Mouse (Mus musculus) Muller cell, postnatal 12 days (primary cell): Measurements from ENCODE around the gene Itgad.

Source experiments
- DNase-seq: peaks from one replicate; pipeline ENCODE4 v3.0.0-alpha.2; 2015; ENCODE audit errors: inconsistent ontology term

Gene Itgad

GRCm38 (mm10) chr7:128180126-128180525, 25.9 kb downstream of the Itgad start:
- no peak for DNase-seq

- no peak for DNase-seq
Measured at GRCm38 (mm10) chr7:128180546-128180945, 26.4 kb downstream of the Itgad start.

- DNase-seq, result no peak
Measured at GRCm38 (mm10) chr7:128181691-128182090, 27.5 kb downstream of the Itgad start.

DNA sequence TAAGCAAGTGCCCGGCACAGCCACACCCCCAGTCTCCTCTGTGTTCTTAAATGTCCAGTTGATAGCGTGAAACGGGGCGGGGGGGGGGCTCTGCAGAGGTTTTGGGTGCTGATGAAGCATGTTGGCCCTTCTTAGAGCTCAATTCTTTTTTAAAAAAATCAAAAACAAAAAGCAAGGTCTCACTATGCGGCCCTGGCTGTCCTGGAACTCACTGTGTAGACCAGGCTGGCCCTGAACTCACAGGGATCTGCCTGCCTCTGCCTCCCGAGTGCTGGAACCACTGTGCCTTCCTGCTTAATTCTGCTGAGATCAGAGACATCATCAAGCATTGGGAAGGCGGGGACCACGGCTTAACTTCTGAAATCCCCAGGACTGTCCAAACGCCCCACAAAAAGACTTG, 47.4 kb downstream of the Itgad start:
- no peak for DNase-seq

DNA sequence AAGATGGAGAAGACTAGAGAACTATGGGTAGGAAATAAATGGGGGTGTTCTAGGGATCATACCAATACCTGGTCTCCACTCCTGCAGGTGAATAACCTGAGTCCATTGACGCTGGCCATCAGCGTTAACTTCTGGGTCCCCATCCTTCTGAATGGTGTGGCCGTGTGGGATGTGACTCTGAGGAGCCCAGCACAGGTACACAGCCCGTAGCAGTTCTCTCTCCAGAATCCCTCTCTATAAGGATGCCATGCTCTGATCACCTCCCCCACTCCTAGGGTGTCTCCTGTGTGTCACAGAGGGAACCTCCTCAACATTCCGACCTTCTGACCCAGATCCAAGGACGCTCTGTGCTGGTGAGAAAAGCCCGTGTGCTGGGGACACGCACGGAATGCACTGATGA, 48.9 kb downstream of the Itgad start:
- no peak for DNase-seq

DNA sequence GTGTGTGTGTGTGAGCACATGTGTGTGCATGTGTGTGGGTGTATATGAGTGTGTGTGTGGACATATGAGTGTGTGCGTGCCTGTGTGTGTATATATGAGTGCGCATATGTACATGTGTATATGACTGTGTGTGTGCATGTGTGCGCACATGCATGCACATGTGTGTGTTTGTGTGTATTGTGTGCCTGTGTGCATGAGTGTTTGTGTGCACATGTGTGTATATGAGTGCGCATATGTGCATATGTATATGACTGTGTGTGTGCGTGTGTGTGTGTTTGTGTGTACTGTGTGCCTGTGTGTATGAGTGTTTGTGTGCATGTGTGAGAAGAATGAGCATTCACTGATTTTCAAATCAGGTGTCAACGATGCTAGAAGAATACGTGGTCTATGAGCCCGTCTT, 50.0 kb downstream of the Itgad start:
- no peak for DNase-seq

DNA sequence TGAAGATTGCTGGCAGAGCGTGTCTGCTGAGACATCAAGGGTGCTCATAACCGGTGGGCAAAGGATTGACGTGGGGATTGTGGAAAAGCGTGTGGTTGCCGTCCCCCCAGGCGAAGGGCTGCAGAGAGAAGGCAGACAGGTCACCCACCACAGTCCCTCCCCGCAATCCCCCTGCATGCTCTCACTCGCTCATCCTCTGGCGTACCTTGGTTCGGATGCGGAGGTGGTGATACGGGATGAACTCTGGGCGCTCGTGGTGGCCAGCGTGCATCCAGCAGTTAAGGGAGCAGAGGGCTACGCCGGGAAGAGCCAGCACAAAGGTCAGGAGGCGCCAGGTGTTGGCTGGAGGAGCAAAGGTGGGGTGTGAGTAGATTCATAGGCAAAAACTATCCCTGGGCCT, 51.5 kb downstream of the Itgad start:
- no peak for DNase-seq

DNA sequence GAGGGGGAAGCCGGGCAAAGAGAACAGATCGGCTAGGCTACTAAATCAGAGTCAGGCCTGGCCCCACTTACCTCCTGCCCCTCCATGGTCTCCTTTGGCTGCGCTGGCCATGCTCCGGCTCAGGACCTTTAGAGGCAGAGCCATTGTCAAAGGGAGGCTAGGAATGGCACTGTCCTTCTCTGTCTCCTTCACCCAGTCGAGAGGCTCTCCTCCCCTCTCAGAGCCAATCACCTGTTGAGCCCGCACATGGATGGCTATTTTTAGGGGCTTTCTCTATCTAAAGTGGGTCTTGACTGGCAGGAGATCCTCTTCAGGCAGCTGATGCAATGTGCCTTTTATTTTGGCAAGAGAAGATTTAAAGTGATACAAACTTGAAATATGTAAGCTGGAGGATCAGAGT, 52.0 kb downstream of the Itgad start, which contains the start of gene Cox6a2:
Gene Cox6a2, minus strand, starts transcription at position 236 of the 400 bp plus-strand sequence.
- no peak for DNase-seq

- DNase-seq, result peak; percentile 18
Measured at GRCm38 (mm10) chr7:128208187-128208586, 54.0 kb downstream of the Itgad start.

GRCm38 (mm10) chr7:128209826-128210225, 55.6 kb downstream of the Itgad start:
- no peak for DNase-seq

DNA sequence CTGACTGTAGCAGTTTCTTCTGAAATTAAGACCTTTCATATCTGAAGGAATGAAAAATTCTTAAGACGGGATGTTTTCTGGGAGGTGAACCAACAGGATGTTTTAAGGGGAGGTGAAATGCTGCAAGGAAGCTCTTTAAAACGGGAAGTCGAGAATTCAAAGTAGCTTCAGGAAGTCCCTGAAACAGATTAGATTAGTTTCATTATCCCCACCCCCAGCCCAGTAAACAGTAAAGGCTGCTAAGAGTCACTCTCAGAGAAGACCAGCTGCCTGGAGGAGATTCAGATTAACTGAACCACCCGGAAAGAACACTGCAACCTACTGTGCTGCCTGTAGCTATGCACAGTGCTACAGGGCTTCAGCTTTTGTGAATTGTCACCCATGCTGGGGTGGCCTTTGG, 65.8 kb downstream of the Itgad start:
- DNase-seq, result no peak

DNA sequence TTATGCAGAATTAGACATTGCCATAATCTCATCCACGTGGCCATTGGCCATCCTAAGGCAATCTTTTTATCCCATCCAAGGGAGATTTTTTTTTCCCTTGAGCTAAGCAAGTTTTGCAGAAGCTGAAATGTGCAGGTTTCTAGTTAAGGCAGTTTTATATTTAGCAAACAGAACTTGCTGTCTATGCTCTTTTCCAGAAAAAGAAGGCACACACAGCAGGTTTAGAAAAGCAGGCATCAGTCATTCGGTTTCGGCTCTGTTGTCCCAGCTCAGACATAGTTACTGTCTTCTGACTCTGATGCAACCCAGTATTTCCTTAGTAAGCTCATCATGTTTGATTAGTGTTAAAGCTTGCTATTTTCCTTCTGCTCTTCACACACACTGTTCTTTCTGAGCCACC, 66.8 kb downstream of the Itgad start:
- no peak for DNase-seq

GRCm38 (mm10) chr7:128231741-128232140, 77.6 kb downstream of the Itgad start:
- no peak for DNase-seq

GRCm38 (mm10) chr7:128234796-128235195, 80.6 kb downstream of the Itgad start:
- no peak for DNase-seq

DNA sequence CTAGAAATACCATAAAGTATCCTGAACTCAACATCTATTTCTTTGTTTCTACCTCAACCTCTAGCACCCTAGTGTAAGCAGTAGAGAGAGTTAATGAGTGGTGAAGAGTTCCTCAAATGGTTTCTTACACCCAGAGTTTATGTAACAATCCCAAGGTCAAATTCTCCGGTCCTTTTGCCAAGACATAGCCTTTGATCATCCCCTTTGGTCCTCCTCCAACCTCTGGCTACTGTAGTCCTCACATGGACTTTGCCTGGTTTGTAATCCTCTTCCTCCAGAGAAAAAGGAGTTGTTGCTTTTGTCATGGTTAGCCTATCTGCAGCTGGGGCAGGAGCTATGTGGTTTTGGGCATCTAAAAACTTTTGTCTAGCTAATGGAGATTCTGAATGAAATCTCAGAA, 81.3 kb downstream of the Itgad start:
- no peak for DNase-seq

DNA sequence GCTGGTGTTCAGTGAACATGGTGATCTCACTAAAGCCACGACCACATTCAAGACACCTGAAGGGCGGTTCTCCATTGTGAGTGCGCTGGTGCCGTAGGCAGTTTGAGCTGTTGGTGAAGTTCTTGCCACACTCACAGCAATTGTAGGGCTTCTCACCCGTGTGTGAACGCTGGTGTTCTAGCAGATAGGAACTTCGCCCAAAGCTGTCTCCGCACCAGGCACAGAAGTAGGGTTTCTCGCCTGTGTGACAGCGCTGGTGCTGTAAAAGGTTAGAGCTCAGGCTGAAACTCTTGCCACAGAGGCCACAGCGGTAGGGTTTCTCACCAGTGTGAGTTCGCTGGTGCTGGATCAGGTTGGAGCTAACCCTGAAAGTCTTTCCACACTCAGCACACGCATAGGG, 82.2 kb downstream of the Itgad start:
- no peak for DNase-seq

DNA sequence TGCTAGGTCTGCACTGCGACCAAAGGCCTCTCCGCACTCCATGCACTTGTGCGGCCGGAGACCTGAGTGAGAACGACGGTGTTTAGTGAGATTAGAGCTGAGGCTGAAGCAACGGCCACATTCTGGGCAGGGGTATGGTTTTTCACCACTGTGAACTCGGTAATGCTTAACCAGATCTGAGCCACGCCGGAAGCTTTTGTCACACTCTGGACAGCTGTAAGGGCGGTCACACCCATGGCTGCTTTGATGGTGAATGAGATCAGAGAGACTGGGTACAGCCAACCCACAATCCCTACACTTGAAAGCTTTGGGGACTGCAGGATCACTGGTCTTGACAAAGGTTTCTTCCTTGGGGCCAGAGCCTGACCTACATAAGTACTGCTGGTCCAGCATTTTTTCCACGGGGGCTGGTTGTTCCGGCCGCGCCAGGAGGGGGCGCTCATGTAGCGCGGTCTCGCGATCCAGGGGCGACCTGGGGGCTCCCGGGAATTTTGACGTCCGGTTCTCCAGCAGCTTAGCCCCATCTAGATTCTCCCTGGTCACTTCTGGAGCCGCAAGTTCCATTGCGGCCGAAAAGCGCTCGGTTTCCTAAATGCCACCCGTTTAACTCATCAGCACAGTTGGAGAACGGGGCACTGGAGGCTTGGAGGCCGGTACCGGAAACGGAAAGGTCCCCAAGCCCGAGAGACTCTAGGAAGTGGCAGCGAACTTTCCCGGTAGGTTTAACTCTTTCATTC, 82.8 kb downstream of the Itgad start, which contains the start of gene Armc5:
Gene Armc5, plus strand, starts transcription at position 487 of the 737 bp plus-strand sequence.
- DNase-seq, result peak; percentile 91

DNA sequence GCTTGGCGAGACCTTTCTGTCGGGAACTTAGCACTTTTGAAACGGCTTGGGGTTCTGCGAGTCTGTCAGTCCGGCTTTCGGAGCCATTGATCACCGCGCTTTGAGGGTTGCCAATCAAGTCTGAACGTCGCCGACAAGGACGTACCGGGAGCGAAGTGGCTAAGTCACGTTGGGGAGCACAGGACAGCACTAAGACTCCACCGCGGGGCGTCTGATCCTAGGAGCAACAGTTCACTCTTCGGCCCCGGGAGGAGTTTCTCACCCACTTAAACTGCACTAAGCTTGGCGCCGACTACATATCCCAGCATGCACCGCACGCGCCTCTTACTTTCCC, 83.4 kb downstream of the Itgad start:
- DNase-seq, result no peak

DNA sequence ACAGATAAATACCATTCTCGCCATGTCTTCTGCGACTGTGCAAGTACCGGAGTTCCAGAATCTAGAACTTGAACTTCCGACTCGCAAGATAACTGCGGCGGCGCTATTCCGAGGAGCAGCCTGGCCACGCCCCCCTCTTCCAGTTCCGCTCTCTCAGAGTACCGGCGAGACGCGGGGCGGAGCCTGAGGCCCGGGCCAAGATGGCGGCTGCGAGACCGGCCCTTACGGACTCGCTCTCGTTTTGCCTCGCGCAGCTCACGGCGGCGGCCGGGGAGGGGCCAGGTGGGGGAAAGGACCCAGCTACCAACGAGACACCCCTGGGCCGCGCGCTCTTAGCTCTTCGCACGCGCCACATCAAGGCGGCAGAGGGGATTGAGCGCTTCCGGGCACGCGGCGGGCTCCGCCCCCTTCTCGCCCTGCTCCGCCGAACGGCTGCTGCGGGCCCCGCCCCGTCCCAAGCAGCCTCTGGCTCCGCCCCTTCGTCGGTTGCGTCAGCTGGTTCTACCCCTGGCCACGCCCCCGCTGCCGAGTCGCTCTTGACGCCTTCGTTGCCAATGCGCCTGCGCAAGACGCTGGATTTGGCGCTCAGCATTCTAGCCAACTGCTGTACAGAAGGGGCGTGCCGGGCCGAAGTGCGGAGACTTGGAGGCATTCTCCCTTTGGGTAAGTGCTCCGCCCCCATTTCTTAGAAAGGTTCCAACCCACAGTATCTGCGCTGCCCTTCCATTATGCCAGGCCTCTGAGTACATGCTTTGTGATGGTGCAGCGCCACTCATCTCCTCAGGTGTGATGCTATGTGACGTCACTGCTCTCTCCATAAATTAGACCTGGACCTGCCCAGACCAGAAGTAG, 84.0 kb downstream of the Itgad start, which contains the start of gene 9130023H24Rik:
Gene 9130023H24Rik, minus strand, starts transcription at position 105 of the 852 bp plus-strand sequence.
- peak; percentile 100 for DNase-seq

DNA sequence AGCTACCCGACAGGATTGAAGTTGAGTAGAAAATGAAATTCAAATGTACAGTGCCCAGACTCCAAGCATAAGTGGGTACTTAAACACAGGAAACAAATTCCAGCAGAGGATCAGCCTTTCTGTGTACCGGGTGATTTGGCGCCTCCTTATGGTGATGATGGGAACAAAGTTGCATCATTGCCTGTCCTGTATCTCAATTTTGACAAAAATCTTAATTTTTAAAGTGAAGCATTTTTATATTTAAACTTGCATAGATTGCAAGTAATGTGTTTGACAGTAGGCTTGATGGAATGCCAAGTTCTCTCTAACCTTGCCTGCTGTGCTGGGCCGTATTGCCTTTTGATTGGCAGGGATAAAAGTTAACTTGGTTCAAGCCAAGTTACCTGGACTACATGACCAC, 84.8 kb downstream of the Itgad start:
- peak; percentile 29 for DNase-seq

- DNase-seq, result no peak
Measured at GRCm38 (mm10) chr7:128240131-128240784, 86.1 kb downstream of the Itgad start.

DNA sequence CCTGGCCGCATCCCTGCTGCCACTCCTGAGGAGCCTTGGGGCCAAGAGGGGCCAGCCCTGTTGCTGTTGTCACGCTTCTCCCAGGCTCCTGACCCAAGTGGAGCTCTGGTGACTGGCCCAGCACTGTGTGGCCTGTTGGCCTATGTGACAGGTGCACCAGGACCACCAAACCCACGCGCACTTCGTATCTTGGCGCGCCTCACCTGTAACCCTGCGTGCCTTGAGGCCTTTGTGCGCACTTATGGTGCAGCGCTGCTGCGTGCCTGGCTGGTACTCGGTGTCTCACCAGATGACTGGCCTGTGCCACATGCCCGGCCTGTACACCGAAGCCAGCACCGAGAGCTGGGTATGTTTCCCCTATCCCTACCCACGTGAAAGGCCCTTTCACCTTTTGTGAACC, 88.2 kb downstream of the Itgad start:
- no peak for DNase-seq
